Mouse (Mus musculus): ENCODE data around the gene Nup133.

Gene Nup133

GRCm38 (mm10) chr8:123953686-123954085, 4.6 kb upstream of the Nup133 start:
- DNase-seq (ENCODE audit: low spot score in 2 of 2), result no peak

- peak; percentile 31 to 37 for DNase-seq (ENCODE audit: low spot score in 2 of 2)
Observed at GRCm38 (mm10) chr8:123950077-123950802, 1.2 kb upstream of the Nup133 start.

- DNase-seq (ENCODE audit: low spot score in 2 of 2), result no peak
Observed at GRCm38 (mm10) chr8:123949686-123949986, 571 bp upstream of the Nup133 start.

GRCm38 (mm10) chr8:123929026-123929425, 20.0 kb downstream of the Nup133 start:
- no peak for DNase-seq (ENCODE audit: low spot score in 2 of 2)

- no peak for DNase-seq (ENCODE audit: low spot score in 2 of 2)
Observed at GRCm38 (mm10) chr8:123925671-123926070, 23.4 kb downstream of the Nup133 start.

GRCm38 (mm10) chr8:123924719-123925118, 24.3 kb downstream of the Nup133 start:
- peak; percentile 43 to 74 for DNase-seq (ENCODE audit: low spot score in 2 of 2)

GRCm38 (mm10) chr8:123914635-123915034, 34.4 kb downstream of the Nup133 start:
- DNase-seq (ENCODE audit: low spot score in 2 of 2), result no peak

GRCm38 (mm10) chr8:123912265-123912664, 36.8 kb downstream of the Nup133 start:
- no peak for DNase-seq (ENCODE audit: low spot score in 2 of 2)

- DNase-seq (ENCODE audit: low spot score in 2 of 2), result no peak
Observed at GRCm38 (mm10) chr8:123907604-123908003, 41.5 kb downstream of the Nup133 start.

GRCm38 (mm10) chr8:123902653-123903052, 46.4 kb downstream of the Nup133 start:
- DNase-seq (ENCODE audit: low spot score in 2 of 2), result no peak

GRCm38 (mm10) chr8:123899366-123899765, 49.7 kb downstream of the Nup133 start:
- no peak for DNase-seq (ENCODE audit: low spot score in 2 of 2)

GRCm38 (mm10) chr8:123898576-123898975, 50.5 kb downstream of the Nup133 start:
- no peak for DNase-seq (ENCODE audit: low spot score in 2 of 2)

- no peak for DNase-seq (ENCODE audit: low spot score in 2 of 2)
Observed at GRCm38 (mm10) chr8:123896774-123897173, 52.3 kb downstream of the Nup133 start.

GRCm38 (mm10) chr8:123896366-123896761, 52.7 kb downstream of the Nup133 start:
- no peak for DNase-seq (ENCODE audit: low spot score in 2 of 2)

GRCm38 (mm10) chr8:123895680-123896365, 53.2 kb downstream of the Nup133 start:
- DNase-seq (ENCODE audit: low spot score in 2 of 2), result no peak

GRCm38 (mm10) chr8:123895230-123895629, 53.8 kb downstream of the Nup133 start:
- no peak for DNase-seq (ENCODE audit: low spot score in 2 of 2)

- DNase-seq (ENCODE audit: low spot score in 2 of 2), result no peak
Observed at GRCm38 (mm10) chr8:123894502-123895097, 54.5 kb downstream of the Nup133 start, which contains the start of gene Acta1. Gene Acta1 (minus strand): TSS chr8:123894751.

GRCm38 (mm10) chr8:123893413-123893812, 55.7 kb downstream of the Nup133 start:
- DNase-seq (ENCODE audit: low spot score in 2 of 2), result no peak

GRCm38 (mm10) chr8:123892586-123893155, 56.4 kb downstream of the Nup133 start:
- DNase-seq (ENCODE audit: low spot score in 2 of 2), result no peak

GRCm38 (mm10) chr8:123891883-123892585, 57.0 kb downstream of the Nup133 start:
- DNase-seq (ENCODE audit: low spot score in 2 of 2), result no peak

GRCm38 (mm10) chr8:123891271-123891670, 57.8 kb downstream of the Nup133 start:
- no peak for DNase-seq (ENCODE audit: low spot score in 2 of 2)

- DNase-seq (ENCODE audit: low spot score in 2 of 2), result no peak
Observed at GRCm38 (mm10) chr8:123889797-123890196, 59.3 kb downstream of the Nup133 start.

All from heart, adult 9 months (tissue).